Mouse (Mus musculus): ENCODE results near the gene Tsacc. TPM values are rescaled to one million over a fixed set of nuclear protein-coding genes. Genes with fewer than 3 reads are reported as not detected.

The Tsacc gene
- polyA plus RNA-seq, 1 experiment from 2014 or later: 14.4 TPM

DNA sequence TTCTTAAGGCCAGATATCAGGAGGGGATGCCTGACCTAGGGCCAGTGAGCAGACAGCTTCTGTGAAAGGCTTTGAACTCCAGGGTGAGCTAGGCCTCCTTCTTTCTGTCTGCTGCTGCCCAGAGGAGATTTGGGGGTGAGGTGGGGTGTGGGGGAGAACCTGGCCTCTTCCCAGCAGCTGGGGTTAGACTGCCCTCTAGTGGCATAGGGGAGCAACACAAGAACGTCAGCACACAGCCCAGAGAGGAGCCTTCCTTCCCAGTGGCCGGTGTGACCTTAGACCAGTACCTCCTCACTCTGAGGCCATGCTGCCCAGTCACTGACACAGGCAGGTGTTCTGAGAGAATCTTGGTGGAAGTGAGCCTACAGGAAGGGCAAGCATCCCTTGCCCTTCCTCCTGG, 52.7 kb downstream of the Tsacc start:
- Histone ChIP-seq H3K27ac (peak overlapping the region; percentile 64; the same call in 1 of the 2 replicates), H3K4me3 (no peak overlapping the region), H3K9me3 (no peaks in the 10 kb centered on the region), H3K27me3 (ENCODE audit: insufficient read depth, poor library complexity, severe bottlenecking) (peaks cover 95% of the 10 kb centered on the region), H3K4me1 (replicated peaks) (peaks cover 65% of the 10 kb centered on the region), H3K36me3 (no peaks in the 10 kb centered on the region)
- DNase-seq (ENCODE audit: low spot score): peak; percentile 66
- WGBS: 13% methylated on average over 2 of the region's 2 CpGs

- Histone ChIP-seq H3K27ac (peak overlapping the region; percentile 87), H3K36me3 (no peaks in the 10 kb centered on the region), H3K4me3 (peak overlapping the region; percentile 16; the same call in 1 of the 2 replicates), H3K9me3 (no peaks in the 10 kb centered on the region), H3K27me3 (ENCODE audit: insufficient read depth, poor library complexity, severe bottlenecking) (peaks cover 100% of the 10 kb centered on the region), H3K4me1 (replicated peaks) (peaks cover 68% of the 10 kb centered on the region)
- DNase-seq (ENCODE audit: low spot score): peak; percentile 85
- 1% methylated on average over 13 of the region's 13 CpGs for WGBS
Observed at GRCm38 (mm10) chr3:88242531-88242930, 54.3 kb downstream of the Tsacc start.

DNA sequence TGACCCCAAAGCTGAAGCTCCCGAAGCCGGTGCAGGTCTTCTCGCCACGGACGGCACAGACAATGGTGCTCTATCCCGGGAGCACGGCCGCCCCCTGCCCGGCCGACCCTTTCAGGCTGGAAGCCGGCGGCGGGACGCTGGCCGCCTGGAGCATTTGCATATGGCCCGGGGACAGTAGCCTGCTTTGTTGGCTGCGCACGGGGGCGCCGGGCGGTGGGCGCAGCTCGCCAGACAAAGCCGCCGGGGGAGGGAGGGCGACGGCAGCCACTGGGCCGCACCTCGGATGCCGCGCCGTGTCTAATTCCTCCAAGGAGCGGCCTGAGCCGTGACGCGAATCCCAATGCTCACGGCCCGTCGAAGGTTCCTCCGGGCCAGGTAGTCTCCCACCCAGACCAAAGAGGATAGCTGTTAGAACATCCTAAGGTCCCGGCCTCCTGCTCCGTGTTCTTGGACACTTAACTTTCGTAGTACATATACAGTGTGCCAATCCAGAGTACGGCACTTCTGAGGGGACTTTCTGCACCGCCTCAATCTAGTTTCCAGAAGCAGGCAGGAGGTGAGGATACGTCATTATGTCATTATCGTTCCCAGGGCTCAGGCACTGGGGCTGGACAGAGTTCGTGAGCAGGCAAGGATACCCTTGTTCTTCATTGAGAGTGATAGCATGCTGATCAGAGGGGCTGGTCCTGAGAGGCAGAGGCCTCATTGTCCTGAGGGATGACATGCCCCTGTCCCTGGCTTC, 55.6 kb downstream of the Tsacc start:
- Histone ChIP-seq H3K4me3 (peak overlapping the region; percentile 42), H3K9me3 (no peaks in the 10 kb centered on the region), H3K27ac (peak overlapping the region; percentile 87), H3K4me1 (replicated peaks) (peaks cover 82% of the 10 kb centered on the region), H3K36me3 (no peaks in the 10 kb centered on the region), H3K27me3 (ENCODE audit: insufficient read depth, poor library complexity, severe bottlenecking) (peaks cover 100% of the 10 kb centered on the region)
- WGBS: 2% methylated on average over 48 of the region's 48 CpGs
- peak; percentile 75 for DNase-seq (ENCODE audit: low spot score)

- Histone ChIP-seq H3K4me1 (replicated peaks) (peaks cover 94% of the 10 kb centered on the region), H3K27ac (peak overlapping the region; percentile 82), H3K9me3 (no peaks in the 10 kb centered on the region), H3K27me3 (ENCODE audit: insufficient read depth, poor library complexity, severe bottlenecking) (peaks cover 100% of the 10 kb centered on the region), H3K36me3 (no peaks in the 10 kb centered on the region), H3K4me3 (no peak overlapping the region; the same call in 1 of the 2 replicates)
- WGBS: 56% methylated on average over 4 of the region's 4 CpGs
- DNase-seq (ENCODE audit: low spot score): no peak
Observed at GRCm38 (mm10) chr3:88239446-88239845, 57.4 kb downstream of the Tsacc start.

GRCm38 (mm10) chr3:88238866-88239391, 57.9 kb downstream of the Tsacc start:
- peak overlapping the region; percentile 82 for H3K27ac ChIP-seq
- WGBS: 47% methylated on average over 8 of the region's 8 CpGs
- no peak for DNase-seq (ENCODE audit: low spot score)

DNA sequence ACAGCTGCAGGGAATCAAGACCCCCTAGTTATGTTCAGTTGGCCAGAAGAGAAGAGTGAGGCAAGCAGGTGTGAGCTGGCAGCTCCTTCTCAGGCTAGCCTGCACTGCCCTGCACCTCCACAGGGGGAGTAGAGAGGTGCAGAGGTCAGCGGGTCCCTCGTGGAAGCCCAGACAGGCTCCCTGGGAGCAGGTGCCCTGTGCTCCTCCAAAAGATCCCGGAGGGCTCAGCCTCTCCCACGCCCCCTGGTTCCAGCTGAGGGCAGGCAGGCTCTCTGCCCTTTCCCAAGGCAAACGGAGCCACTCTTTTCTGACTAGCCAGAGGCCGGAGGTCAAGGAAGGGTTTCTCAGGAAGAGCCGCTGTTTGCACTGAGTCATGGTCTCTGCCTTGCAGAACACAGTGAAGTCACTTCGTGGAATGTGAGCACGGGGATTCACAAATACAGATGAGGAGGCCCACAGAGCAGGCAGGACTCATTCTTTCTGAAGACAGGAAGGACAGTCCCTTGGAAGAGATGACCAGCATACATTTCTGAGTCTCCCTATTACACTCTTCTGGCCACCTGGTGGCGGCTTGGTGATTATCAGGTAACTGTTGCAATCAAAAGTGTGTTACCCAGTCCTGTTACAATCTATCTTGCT, 59.1 kb downstream of the Tsacc start:
- Histone ChIP-seq H3K27me3 (ENCODE audit: insufficient read depth, poor library complexity, severe bottlenecking) (peaks cover 100% of the 10 kb centered on the region), H3K36me3 (no peaks in the 10 kb centered on the region), H3K9me3 (no peaks in the 10 kb centered on the region), H3K4me3 (no peak overlapping the region), H3K27ac (peak overlapping the region; percentile 82), H3K4me1 (replicated peaks) (peaks cover 92% of the 10 kb centered on the region)
- peak; percentile 65 for DNase-seq (ENCODE audit: low spot score)
- 7% methylated on average over 10 of the region's 10 CpGs for WGBS

More at GRCm38 (mm10) chr3:88238866-88239391, 57.9 kb downstream of the Tsacc start:
- H3K4me3 ChIP-seq: no peak overlapping the region; the same call in 1 of the 2 replicates
- H3K9me3 ChIP-seq: no peaks in the 10 kb centered on the region
- H3K4me1 ChIP-seq (replicated peaks): peaks cover 92% of the 10 kb centered on the region
- H3K36me3 ChIP-seq: no peaks in the 10 kb centered on the region
- peaks cover 100% of the 10 kb centered on the region for H3K27me3 ChIP-seq (ENCODE audit: insufficient read depth, poor library complexity, severe bottlenecking)

DNA sequence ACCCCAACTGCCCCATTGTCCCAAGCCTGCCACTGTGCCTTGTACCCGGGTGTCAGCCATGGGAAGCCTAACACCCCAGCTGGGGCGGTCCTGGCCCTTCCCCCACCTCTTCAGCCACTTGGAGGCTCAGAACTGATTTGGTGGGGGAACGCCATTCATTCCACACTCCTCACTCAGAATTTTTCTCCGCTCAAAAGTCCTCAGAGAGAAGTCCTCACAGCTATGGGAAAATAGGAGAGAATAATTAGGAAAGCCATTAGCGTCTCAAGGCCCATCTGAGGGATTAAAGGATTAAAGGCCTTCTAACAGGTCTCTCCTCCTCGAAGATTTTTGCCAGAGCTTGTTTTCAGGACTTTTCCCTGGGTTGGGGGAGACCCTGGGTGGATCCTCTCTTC, 59.6 kb downstream of the Tsacc start:
- Histone ChIP-seq H3K27ac (peak overlapping the region; percentile 82), H3K36me3 (no peaks in the 10 kb centered on the region), H3K9me3 (no peaks in the 10 kb centered on the region), H3K27me3 (ENCODE audit: insufficient read depth, poor library complexity, severe bottlenecking) (peaks cover 100% of the 10 kb centered on the region), H3K4me3 (no peak overlapping the region), H3K4me1 (replicated peaks) (peaks cover 92% of the 10 kb centered on the region)
- DNase-seq (ENCODE audit: low spot score): no peak
- 16% methylated on average over 6 of the region's 6 CpGs for WGBS

- peaks cover 92% of the 10 kb centered on the region for H3K4me1 ChIP-seq (replicated peaks)
- DNase-seq (ENCODE audit: low spot score): no peak
- peak overlapping the region; percentile 82; the same call in 1 of the 2 replicates for H3K27ac ChIP-seq
- H3K27me3 ChIP-seq (ENCODE audit: insufficient read depth, poor library complexity, severe bottlenecking): peaks cover 100% of the 10 kb centered on the region
- no peaks in the 10 kb centered on the region for H3K9me3 ChIP-seq
- no peaks in the 10 kb centered on the region for H3K36me3 ChIP-seq
- WGBS: 53% methylated on average over 2 of the region's 2 CpGs
- H3K4me3 ChIP-seq: no peak overlapping the region
Observed at GRCm38 (mm10) chr3:88235616-88236015, 61.2 kb downstream of the Tsacc start.

GRCm38 (mm10) chr3:88235216-88235615, 61.6 kb downstream of the Tsacc start:
- Histone ChIP-seq H3K27ac (peak overlapping the region; percentile 82; the same call in 1 of the 2 replicates), H3K36me3 (no peaks in the 10 kb centered on the region), H3K27me3 (ENCODE audit: insufficient read depth, poor library complexity, severe bottlenecking) (peaks cover 100% of the 10 kb centered on the region), H3K4me3 (no peak overlapping the region), H3K4me1 (replicated peaks) (peaks cover 92% of the 10 kb centered on the region), H3K9me3 (no peaks in the 10 kb centered on the region)
- no peak for DNase-seq (ENCODE audit: low spot score)
- WGBS: 15% methylated on average over 3 of the region's 3 CpGs

DNA sequence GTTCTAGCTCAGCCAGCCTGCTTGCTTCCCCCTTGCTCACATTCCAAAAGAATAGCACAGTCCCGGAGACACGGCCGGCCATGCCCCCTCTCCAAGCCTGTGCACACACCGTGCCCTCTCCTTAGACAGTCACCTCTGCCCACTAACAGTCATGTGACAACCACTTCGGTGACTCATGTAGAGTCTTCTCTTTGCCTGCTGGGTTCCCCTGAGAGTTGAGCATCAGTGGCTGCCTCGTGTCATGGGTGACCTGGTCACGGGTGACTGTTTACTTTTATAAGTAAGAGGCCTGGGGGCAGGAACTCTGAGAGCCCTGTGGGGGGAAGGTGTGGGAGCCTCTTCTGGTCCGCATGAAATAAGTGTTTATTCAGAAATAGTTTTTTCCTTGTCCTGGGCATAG, 62.8 kb downstream of the Tsacc start:
- Histone ChIP-seq H3K4me1 (replicated peaks) (peaks cover 94% of the 10 kb centered on the region), H3K27ac (peak overlapping the region; percentile 82; the same call in 1 of the 2 replicates), H3K36me3 (peaks cover 2% of the 10 kb centered on the region; the same call in 1 of the 2 replicates), H3K4me3 (no peak overlapping the region), H3K9me3 (no peaks in the 10 kb centered on the region), H3K27me3 (ENCODE audit: insufficient read depth, poor library complexity, severe bottlenecking) (peaks cover 100% of the 10 kb centered on the region)
- DNase-seq (ENCODE audit: low spot score): no peak
- WGBS: 55% methylated on average over 8 of the region's 8 CpGs

DNA sequence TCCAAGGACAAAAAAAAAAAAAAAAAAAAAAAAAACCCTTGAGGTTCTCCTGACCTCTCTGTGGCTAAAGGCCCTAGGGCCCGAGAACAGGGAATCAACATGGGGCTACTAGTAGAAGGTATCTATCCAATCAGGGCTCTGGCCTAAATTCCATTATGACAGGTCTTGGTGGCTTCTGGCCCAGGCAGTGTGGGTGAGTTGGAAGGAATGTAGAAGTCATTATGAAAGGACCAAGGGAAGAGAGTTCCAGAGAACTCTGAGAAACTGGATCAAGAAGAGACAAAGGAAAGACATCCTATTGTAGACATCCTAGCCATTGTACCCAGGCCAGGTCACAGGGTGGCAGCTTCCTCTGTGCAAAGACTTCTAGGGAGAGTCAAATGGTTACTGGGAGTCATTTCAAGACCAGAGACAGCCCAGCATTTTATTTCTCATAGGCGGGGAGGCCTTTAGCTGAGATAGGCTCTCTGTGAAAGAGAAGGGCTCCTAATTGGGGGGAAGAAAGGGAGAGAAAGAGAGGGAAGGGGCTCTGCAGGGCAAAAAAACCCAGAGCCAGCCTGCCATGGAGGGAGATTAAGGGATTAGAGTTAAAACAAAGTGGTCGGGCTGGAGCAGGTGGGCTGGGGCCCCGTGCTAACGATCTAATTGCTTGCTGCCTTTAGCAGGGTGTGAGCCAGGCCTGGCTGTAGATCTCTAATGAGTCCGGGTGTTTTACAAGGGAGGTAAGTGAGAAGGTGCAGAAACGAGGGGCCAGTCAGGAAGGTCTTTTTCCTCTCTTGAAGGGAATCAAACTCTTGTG, 63.7 kb downstream of the Tsacc start:
- 35% methylated on average over 7 of the region's 7 CpGs for WGBS
- Histone ChIP-seq H3K27me3 (ENCODE audit: insufficient read depth, poor library complexity, severe bottlenecking) (peaks cover 100% of the 10 kb centered on the region), H3K4me1 (replicated peaks) (peaks cover 94% of the 10 kb centered on the region), H3K9me3 (no peaks in the 10 kb centered on the region), H3K36me3 (peaks cover 5% of the 10 kb centered on the region; the same call in 1 of the 2 replicates), H3K27ac (peak overlapping the region; percentile 82), H3K4me3 (no peak overlapping the region)
- no peak for DNase-seq (ENCODE audit: low spot score)

Measured in hindbrain, embryonic 10.5 days (tissue).